Mouse (Mus musculus): ENCODE data around the gene Zfand4.

DNA sequence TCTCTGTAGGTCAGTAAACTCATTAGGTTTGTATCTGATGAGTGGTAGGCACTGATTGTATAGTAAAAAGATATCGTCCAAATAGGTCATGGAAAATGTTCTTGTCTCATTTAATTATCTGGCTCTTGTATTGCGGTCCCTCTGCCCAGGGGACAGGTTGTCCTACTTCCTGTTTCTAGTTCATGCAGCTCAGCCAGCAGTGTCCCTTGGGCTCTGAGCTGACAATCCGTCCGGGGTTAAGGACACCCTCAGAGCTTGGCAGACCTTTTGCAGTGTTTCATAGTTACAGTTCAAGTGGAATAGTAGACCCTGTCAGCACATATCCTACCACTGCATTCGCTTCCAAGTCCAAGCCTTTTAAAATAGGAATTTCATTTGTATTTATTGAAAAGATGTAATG is 28.7 kb upstream of the Zfand4 start:
- TF ChIP-seq CTCF (IDR thresholded peaks at IDR 0.05; ENCODE audit: low read depth, low read length) (no peak), GATA1 (IDR thresholded peaks at IDR 0.05; ENCODE audit: borderline replicate concordance, low read length) (no peak), GATA2 (IDR thresholded peaks at IDR 0.05; ENCODE audit: borderline replicate concordance, low read depth, low read length) (no peak), POLR2AphosphoS5 (IDR thresholded peaks at IDR 0.05; ENCODE audit: insufficient replicate concordance, low read depth, low read length) (no peak)
